Mouse (Mus musculus) liver, embryonic 14.5 days (tissue): Measurements from ENCODE around the gene Xxylt1.

Experiments used
- CTCF ChIP-seq: IDR thresholded peaks from 2 replicates; pipeline ENCODE4 v1.5.1; 2016; ENCODE audit warnings: antibody characterized with exemption, low read depth, control low read depth
- EP300 ChIP-seq: IDR thresholded peaks from 2 replicates; pipeline ENCODE4 v1.6.1; 2016; ENCODE audit warnings: antibody characterized with exemption, low read depth

DNA sequence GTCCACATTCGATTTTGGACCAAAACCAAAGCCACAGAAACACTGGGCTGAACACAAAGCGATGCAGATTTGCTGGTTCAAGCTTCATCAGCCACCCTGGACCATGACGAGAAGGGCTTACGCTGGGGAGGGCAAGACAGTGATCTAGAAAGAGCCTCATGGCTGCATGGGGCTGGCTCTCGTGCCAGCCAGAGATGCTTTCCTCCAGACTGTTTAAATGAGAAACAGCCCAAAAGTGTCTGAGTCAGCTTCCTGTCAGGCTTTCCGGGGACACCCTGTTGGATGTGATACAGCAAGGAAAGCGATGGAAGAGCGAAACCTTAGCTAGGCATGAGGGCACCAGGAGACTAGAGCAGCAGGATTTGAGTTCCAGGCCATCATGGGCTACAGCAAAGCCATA lies 4.8 kb downstream of the Xxylt1 start:
- TF ChIP-seq CTCF: no peak
- TF ChIP-seq EP300: no peak
